Mouse (Mus musculus) CH12.LX (cell line): Measurements from ENCODE around the gene Ccdc65.

Experiments used
- CTCF ChIP-seq, 2 experiments: IDR thresholded peaks in 1 of 2; conservative IDR thresholded peaks in 1 of 2; 2 replicates each; pipeline ENCODE4 v1.5.1; 2011 to 2012; ENCODE audit warnings: low read depth in 2 of 2, low read length in 2 of 2, improper control_type of control experiment in 1 of 2, inconsistent platforms in 1 of 2, mild to moderate bottlenecking in 1 of 2, moderate library complexity in 1 of 2
- EP300 ChIP-seq: IDR thresholded peaks from 2 replicates; pipeline ENCODE4 v1.6.1; 2011; ENCODE audit warnings: low read length, improper control_type of control experiment
- MXI1 ChIP-seq: IDR thresholded peaks from 2 replicates; pipeline ENCODE4 v1.6.1; 2011; ENCODE audit warnings: mild to moderate bottlenecking, low read depth, low read length, improper control_type of control experiment
- POLR2AphosphoS2 ChIP-seq: IDR thresholded peaks from 2 replicates; pipeline ENCODE4 v1.6.1; 2011; ENCODE audit warnings: low read depth, low read length, improper control_type of control experiment
- RCOR1 ChIP-seq: conservative IDR thresholded peaks from 2 replicates; pipeline ENCODE4 v1.6.1; 2012; ENCODE audit warnings: low read depth, mild to moderate bottlenecking, inconsistent platforms, low read length, improper control_type of control experiment
- SIN3A ChIP-seq: IDR thresholded peaks from 2 replicates; pipeline ENCODE4 v1.6.1; 2012; ENCODE audit warnings: low read length, improper control_type of control experiment, inconsistent platforms
- TCF12 ChIP-seq: IDR thresholded peaks from 2 replicates; pipeline ENCODE4 v1.6.1; 2014; ENCODE audit warnings: low read depth, mild to moderate bottlenecking, inconsistent platforms, low read length, improper control_type of control experiment

- no peak for TF ChIP-seq EP300
- no peak for TF ChIP-seq RCOR1
- no peak for TF ChIP-seq MXI1
- no peak for TF ChIP-seq POLR2AphosphoS2
- no peak for TF ChIP-seq CTCF (conservative IDR thresholded peaks at IDR 0.05 in 1 of 2, IDR thresholded peaks at IDR 0.05 in 1 of 2; ENCODE audit: low read depth in 2 of 2, low read length in 2 of 2)
- no peak for TF ChIP-seq TCF12
- no peak for TF ChIP-seq SIN3A
Observed at GRCm38 (mm10) chr15:98747296-98747695, 39.3 kb downstream of the Ccdc65 start.
